Mouse (Mus musculus) ES-E14 (cell line): Measurements from ENCODE around the gene Olfr524. TPM values are rescaled to one million over a fixed set of nuclear protein-coding genes. Genes with fewer than 3 reads are reported as not detected.

ENCODE experiments used
- DNase-seq: peaks from one replicate; pipeline ENCODE4 v3.0.0-alpha.2; 2013; ENCODE audit warnings: low read depth, low spot score
- H3K27ac ChIP-seq: 2 replicates; pipeline ENCODE4 v1.5.1; 2012; ENCODE audit warnings: low read depth, mild to moderate bottlenecking, low read length, moderate library complexity, mixed read lengths; ENCODE audit not compliant: poor library complexity, insufficient read depth, severe bottlenecking
- H3K36me3 ChIP-seq: 2 replicates; pipeline ENCODE4 v1.6.1; 2012; ENCODE audit warnings: mild to moderate bottlenecking, low read length, moderate library complexity, mixed read lengths; ENCODE audit not compliant: control insufficient read depth, poor library complexity, insufficient read depth, severe bottlenecking
- H3K4me1 ChIP-seq, 2 experiments: fragments of 150-350 bp in 1 of 2; sonication (generic) in 1 of 2; 2 replicates each; pipeline ENCODE4 v1.6.1; 2012; ENCODE audit warnings: low read length in 2 of 2, mild to moderate bottlenecking in 1 of 2, mixed read lengths in 1 of 2; ENCODE audit not compliant: control insufficient read depth in 2 of 2, insufficient read depth in 2 of 2, poor library complexity in 1 of 2
- H3K4me3 ChIP-seq, 2 experiments: fragments of 150-350 bp in 1 of 2; sonication (generic) in 1 of 2; 2 replicates each; pipeline ENCODE4 v1.5.1; 2012; ENCODE audit warnings: low read length in 2 of 2, low read depth in 1 of 2, mild to moderate bottlenecking in 1 of 2, mixed read lengths in 1 of 2; ENCODE audit not compliant: insufficient read depth in 1 of 2, poor library complexity in 1 of 2, severe bottlenecking in 1 of 2
- H3K9ac ChIP-seq: 2 replicates; pipeline ENCODE4 v1.6.1; 2012; ENCODE audit warnings: low read depth, mild to moderate bottlenecking, low read length, mixed read lengths; ENCODE audit not compliant: poor library complexity, insufficient read depth, severe bottlenecking
- H3K9me3 ChIP-seq: fragments of 150-350 bp; sonication (generic); 2 replicates; pipeline ENCODE4 v1.6.1; 2012; ENCODE audit warnings: low read depth, mild to moderate bottlenecking, low read length; ENCODE audit not compliant: control insufficient read depth, insufficient read depth
- CHD2 ChIP-seq: IDR thresholded peaks from 2 replicates; pipeline ENCODE4 v1.6.1; 2014; ENCODE audit warnings: mild to moderate bottlenecking, low read depth, low read length, inconsistent platforms
- HCFC1 ChIP-seq: IDR thresholded peaks from 2 replicates; pipeline ENCODE4 v1.6.1; 2012; ENCODE audit warnings: low read length, inconsistent platforms, borderline replicate concordance; ENCODE audit not compliant: insufficient read depth
- MAFK ChIP-seq: IDR thresholded peaks from 2 replicates; pipeline ENCODE4 v1.6.1; 2014; ENCODE audit warnings: mild to moderate bottlenecking, low read depth, low read length, inconsistent platforms; ENCODE audit not compliant: insufficient read depth
- ZC3H11A ChIP-seq: IDR thresholded peaks from 2 replicates; pipeline ENCODE4 v1.6.1; 2012; ENCODE audit warnings: low read depth, mild to moderate bottlenecking, inconsistent platforms, low read length, borderline replicate concordance
- ZNF384 ChIP-seq: IDR thresholded peaks from 2 replicates; pipeline ENCODE4 v1.6.1; 2012; ENCODE audit warnings: low read depth, low read length, inconsistent platforms
- in situ Hi-C, 2 experiments: fragments of 600-800 bp; cut with MboI; formaldehyde crosslinking; loops; one replicate each; pipeline ENCODE4 v1.15.1; 2025; ENCODE audit warnings: low sequenced_read_pairs in 2 of 2, inconsistent platforms in 1 of 2; ENCODE audit not compliant: unreplicated experiment in 2 of 2
- total RNA-seq: library from RNA; depleted of rRNA; stranded (reverse); fragments of 300-350 nt; gene quantifications from 2 replicates; pipeline ENCODE4 v1.2.3, GENCODE M21; 2012

Olfr524 gene
- total RNA-seq, 1 experiment, result not detected

- in situ Hi-C loops, result no loop called here
- DNase-seq, result no peak
- Histone ChIP-seq H3K27ac (no peak overlapping the region), H3K4me3 (no peak overlapping the region), H3K4me1 (no peaks in the 10 kb centered on the region), H3K9ac (no peak overlapping the region), H3K36me3 (no peaks in the 10 kb centered on the region), H3K9me3 (no peaks in the 10 kb centered on the region)
- TF ChIP-seq MAFK (no peak), ZNF384 (no peak), ZC3H11A (no peak), HCFC1 (no peak), CHD2 (no peak)
Measured at GRCm38 (mm10) chr7:140196002-140196401, 9.8 kb downstream of the Olfr524 start.

DNA sequence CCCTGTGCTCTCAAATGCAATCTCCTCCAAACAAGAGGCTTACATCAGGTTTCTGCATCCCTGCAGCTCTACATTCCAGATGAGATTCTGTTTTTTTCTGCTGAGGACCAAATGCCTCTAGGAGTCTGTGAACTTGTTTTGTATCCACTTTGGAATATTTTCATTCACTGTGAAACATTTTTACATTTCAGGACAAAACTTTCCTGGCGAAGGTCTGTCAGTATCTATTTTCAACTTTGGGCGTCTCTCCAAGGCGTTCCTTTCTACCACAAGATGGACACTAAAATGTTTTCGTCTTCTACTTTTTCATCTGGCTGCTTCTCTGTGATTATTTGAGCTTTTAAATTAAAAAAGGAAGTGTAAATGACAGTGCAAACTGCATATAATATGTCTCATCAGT, 11.7 kb downstream of the Olfr524 start:
- in situ Hi-C loops, result no loop called here
- TF ChIP-seq CHD2 (no peak), HCFC1 (no peak), ZNF384 (no peak), ZC3H11A (no peak), MAFK (no peak)
- H3K4me1 ChIP-seq, result no peaks in the 10 kb centered on the region

GRCm38 (mm10) chr7:140192851-140193250, 12.9 kb downstream of the Olfr524 start:
- in situ Hi-C loops, result no loop called here
- Histone ChIP-seq H3K4me1 (no peaks in the 10 kb centered on the region), H3K9ac (no peak overlapping the region), H3K4me3 (no peak overlapping the region), H3K27ac (no peak overlapping the region), H3K9me3 (no peaks in the 10 kb centered on the region), H3K36me3 (no peaks in the 10 kb centered on the region)
- no peak for DNase-seq
- TF ChIP-seq HCFC1 (no peak), MAFK (no peak), ZNF384 (no peak), CHD2 (no peak), ZC3H11A (no peak)

More for the DNA sequence above, 11.7 kb downstream of the Olfr524 start:
- H3K4me3 ChIP-seq, result no peak overlapping the region
- no peak for DNase-seq
- no peaks in the 10 kb centered on the region for H3K9me3 ChIP-seq
- no peak overlapping the region for H3K27ac ChIP-seq
- no peak overlapping the region for H3K9ac ChIP-seq
- no peaks in the 10 kb centered on the region for H3K36me3 ChIP-seq

- DNase-seq, result no peak
- H3K4me3 ChIP-seq, result no peak overlapping the region
- H3K9me3 ChIP-seq, result no peaks in the 10 kb centered on the region
- H3K9ac ChIP-seq, result no peak overlapping the region
- H3K27ac ChIP-seq, result no peak overlapping the region
- no peak for TF ChIP-seq MAFK
- no peak for TF ChIP-seq ZC3H11A
- TF ChIP-seq HCFC1, result no peak
- no peak for TF ChIP-seq ZNF384
- H3K36me3 ChIP-seq, result no peaks in the 10 kb centered on the region
- H3K4me1 ChIP-seq, result no peaks in the 10 kb centered on the region
- in situ Hi-C loops, result no loop called here
Measured at GRCm38 (mm10) chr7:140192445-140192844, 13.3 kb downstream of the Olfr524 start.

DNA sequence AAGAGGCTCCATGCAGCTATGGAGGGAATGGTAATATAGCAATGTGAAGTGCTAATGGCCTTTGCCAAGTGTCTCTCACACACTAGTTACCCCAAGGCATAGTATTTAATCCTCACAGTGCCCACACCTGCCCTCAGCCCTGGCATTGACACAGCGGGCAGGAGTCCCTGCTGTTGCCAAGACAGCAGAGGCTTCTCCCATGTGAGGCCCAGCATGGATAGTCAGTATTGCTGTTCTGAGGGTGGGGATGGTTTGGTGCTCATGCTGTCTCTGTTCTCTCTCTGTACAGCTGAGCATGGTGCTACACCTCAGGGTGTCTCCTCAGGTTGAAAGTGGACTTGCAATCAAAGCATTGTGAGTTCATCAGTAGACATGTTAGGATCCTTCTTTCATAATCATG, 15.3 kb downstream of the Olfr524 start:
- no peak for TF ChIP-seq CHD2
- TF ChIP-seq ZNF384, result no peak
- TF ChIP-seq HCFC1, result no peak
- TF ChIP-seq MAFK, result no peak
- no peak for TF ChIP-seq ZC3H11A
- H3K4me3 ChIP-seq, result no peak overlapping the region
- H3K36me3 ChIP-seq, result no peaks in the 10 kb centered on the region
- no peaks in the 10 kb centered on the region for H3K9me3 ChIP-seq
- DNase-seq, result no peak
- no peak overlapping the region for H3K9ac ChIP-seq
- H3K27ac ChIP-seq, result no peak overlapping the region
- H3K4me1 ChIP-seq, result no peaks in the 10 kb centered on the region
- in situ Hi-C loops, result no loop called here
